In the genomic region with DNA sequence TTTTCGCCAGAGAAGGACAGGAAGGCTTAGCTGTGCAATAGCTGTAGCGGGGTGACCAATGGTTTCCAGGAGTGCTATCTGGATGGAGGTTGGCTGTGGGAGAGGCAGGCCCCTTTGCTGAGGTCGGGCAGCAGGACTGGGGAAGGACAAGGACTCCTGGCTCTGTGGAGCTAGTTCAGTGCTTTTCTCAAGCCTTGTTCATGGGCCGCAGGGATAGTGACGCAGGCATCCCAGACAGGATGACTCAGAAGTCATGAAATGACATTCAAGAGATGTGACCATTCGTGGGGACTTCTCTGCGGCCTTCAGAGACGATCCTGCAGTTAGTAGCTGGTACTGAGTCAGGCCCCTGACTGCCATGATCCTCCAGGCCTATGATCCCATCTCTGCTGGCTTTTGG, we compare ENCODE assay signal across 21 mouse cellular contexts. TPM values are rescaled to one million over a fixed set of nuclear protein-coding genes. Genes with fewer than 3 reads are reported as not detected.
DNase-seq lines count a peak whose midpoint lies in the region; ATAC-seq lines count a peak whose summit lies in the region.
"Had no signal": no experiment of that assay in that cellular context is flagged by ENCODE, and none has a peak within 500 bp of the region (broad histone marks: within the 10 kb centered on the region; RNA-seq: fewer than 3 reads in every experiment).

No protein-coding gene starts in this region.

- no peak for DNase-seq in forebrain, embryonic 14.5 days (ENCODE audit: low spot score)
- DNase-seq in hindbrain, embryonic 10.5 days (ENCODE audit: low spot score), result no peak
- peak; percentile 54 for DNase-seq in adrenal gland, postnatal 10 days
- DNase-seq in adrenal gland, postnatal 36 days, result peak; percentile 54 to 78
- no peak for DNase-seq in left cerebral cortex, postnatal 36 days (ENCODE audit: low spot score in 2 of 2)
- DNase-seq: cerebellum, adult 2 months; embryo, embryonic 11 days; gastrocnemius, postnatal 10 days; heart, postnatal 36 days; kidney, adult 2 months had no signal

- no peaks in the 10 kb centered on the region for H3K27me3 ChIP-seq in forebrain, embryonic 14.5 days (replicated peaks; ENCODE audit: control insufficient read depth, insufficient read depth, low read length)
- no peaks in the 10 kb centered on the region for H3K27me3 ChIP-seq in forebrain, embryonic 12.5 days
- no peaks in the 10 kb centered on the region for H3K27me3 ChIP-seq in hindbrain, embryonic 10.5 days (ENCODE audit: insufficient read depth, poor library complexity, severe bottlenecking)
- H3K27me3 ChIP-seq in hindbrain, embryonic 12.5 days, result no peaks in the 10 kb centered on the region
- H3K27me3 ChIP-seq: embryonic facial prominence, embryonic 15.5 days; heart, embryonic 13.5 days; kidney, embryonic 15.5 days had no signal

- intact Hi-C loops in left cerebral cortex, postnatal 36 days (cut with DNase I), result no loop called here

- H3K4me1 ChIP-seq in forebrain, embryonic 14.5 days (ENCODE audit: control insufficient read depth, insufficient read depth, low read length), result 0 out of 2 replicates have a peak, but pooled peaks cover 4% of the 10 kb centered on the region
- peaks cover 8% of the 10 kb centered on the region for H3K4me1 ChIP-seq in forebrain, embryonic 12.5 days
- peaks cover 26% of the 10 kb centered on the region; the same call in 1 of the 2 replicates for H3K4me1 ChIP-seq in hindbrain, embryonic 10.5 days (replicated peaks)
- H3K4me1 ChIP-seq in hindbrain, embryonic 12.5 days, result peaks cover 10% of the 10 kb centered on the region
- H3K4me1 ChIP-seq: embryonic facial prominence, embryonic 15.5 days; kidney, embryonic 15.5 days had no signal

- 81% methylated on average over 8 of the region's 8 CpGs for WGBS in forebrain, embryonic 14.5 days
- WGBS in forebrain, embryonic 12.5 days, result 85% methylated on average over 8 of the region's 8 CpGs
- 88% methylated on average over 8 of the region's 8 CpGs for WGBS in hindbrain, embryonic 10.5 days
- 88% methylated on average over 8 of the region's 8 CpGs for WGBS in hindbrain, embryonic 12.5 days

- H3K9ac ChIP-seq in forebrain, embryonic 14.5 days (ENCODE audit: low read length), result no peak overlapping the region
- no peak overlapping the region for H3K9ac ChIP-seq in forebrain, embryonic 12.5 days
- no peak overlapping the region for H3K9ac ChIP-seq in hindbrain, embryonic 12.5 days
- H3K9ac ChIP-seq: embryonic facial prominence, embryonic 15.5 days; heart, embryonic 13.5 days; hindbrain, embryonic 14.5 days; kidney, embryonic 15.5 days had no signal

- H3K4me3 ChIP-seq in forebrain, embryonic 14.5 days (ENCODE audit: low read depth, low read length), result no peak overlapping the region
- H3K4me3 ChIP-seq in forebrain, embryonic 12.5 days (replicated peaks), result no peak overlapping the region
- H3K4me3 ChIP-seq in hindbrain, embryonic 10.5 days, result no peak overlapping the region
- no peak overlapping the region for H3K4me3 ChIP-seq in hindbrain, embryonic 12.5 days
- H3K4me3 ChIP-seq: embryonic facial prominence, embryonic 15.5 days; erythroblast, embryonic 14.5 days; heart, embryonic 13.5 days; kidney, embryonic 15.5 days had no signal

- no peaks in the 10 kb centered on the region for H3K36me3 ChIP-seq in forebrain, embryonic 14.5 days (ENCODE audit: control insufficient read depth, insufficient read depth, low read length)
- no peaks in the 10 kb centered on the region for H3K36me3 ChIP-seq in forebrain, embryonic 12.5 days (replicated peaks)
- no peaks in the 10 kb centered on the region for H3K36me3 ChIP-seq in hindbrain, embryonic 10.5 days
- no peaks in the 10 kb centered on the region for H3K36me3 ChIP-seq in hindbrain, embryonic 12.5 days
- H3K36me3 ChIP-seq: embryonic facial prominence, embryonic 15.5 days; kidney, embryonic 15.5 days had no signal

- H3K27ac ChIP-seq in forebrain, embryonic 14.5 days (ENCODE audit: low read depth, low read length), result 0 out of 2 replicates have a peak overlapping the region, but pooled peaks have one; percentile 27
- H3K27ac ChIP-seq in forebrain, embryonic 12.5 days, result no peak overlapping the region
- peak overlapping the region; percentile 40; the same call in 1 of the 2 replicates for H3K27ac ChIP-seq in hindbrain, embryonic 10.5 days
- H3K27ac ChIP-seq in hindbrain, embryonic 12.5 days, result no peak overlapping the region
- H3K27ac ChIP-seq: embryonic facial prominence, embryonic 15.5 days; heart, embryonic 13.5 days; kidney, embryonic 15.5 days had no signal

- no peak overlapping the region for H3K4me2 ChIP-seq in forebrain, embryonic 14.5 days (ENCODE audit: low read length)
- no peak overlapping the region for H3K4me2 ChIP-seq in forebrain, embryonic 12.5 days
- no peak overlapping the region for H3K4me2 ChIP-seq in hindbrain, embryonic 12.5 days (replicated peaks)
- H3K4me2 ChIP-seq: embryonic facial prominence, embryonic 15.5 days; heart, embryonic 13.5 days; hindbrain, embryonic 14.5 days; kidney, embryonic 15.5 days had no signal

- ATAC-seq in forebrain, embryonic 14.5 days, result no peak
- no peak for ATAC-seq in forebrain, embryonic 12.5 days (ENCODE audit: low FRiP score)
- no peak for ATAC-seq in hindbrain, embryonic 12.5 days (ENCODE audit: low FRiP score)
- ATAC-seq: intestine, embryonic 16.5 days had no signal

- H3K9me3 ChIP-seq in forebrain, embryonic 14.5 days (replicated peaks; ENCODE audit: control insufficient read depth, low read length), result no peaks in the 10 kb centered on the region
- no peaks in the 10 kb centered on the region for H3K9me3 ChIP-seq in forebrain, embryonic 12.5 days
- H3K9me3 ChIP-seq in hindbrain, embryonic 10.5 days, result no peaks in the 10 kb centered on the region
- H3K9me3 ChIP-seq in hindbrain, embryonic 12.5 days (replicated peaks), result no peaks in the 10 kb centered on the region
- H3K9me3 ChIP-seq: embryonic facial prominence, embryonic 15.5 days; heart, embryonic 13.5 days; kidney, embryonic 15.5 days had no signal

RNA-seq across cellular contexts. Expression of a gene that starts 13.7 kb away (rescaled TPM):
- 2.7 and 3.2 TPM in 2 replicates for polyA plus RNA-seq in forebrain, embryonic 14.5 days (2014; fragmentation: Nextera tagmentation; extraction: Ambion mirVana)
- polyA plus RNA-seq in forebrain, embryonic 12.5 days (2016; fragmentation: Nextera tagmentation; extraction: Ambion mirVana), result 0.61 and 0.68 TPM in 2 replicates
- 0.30 and 0.52 TPM in 2 replicates for polyA plus RNA-seq in hindbrain, embryonic 10.5 days (2016; fragmentation: Nextera tagmentation; extraction: Ambion mirVana)
- polyA plus RNA-seq in hindbrain, embryonic 12.5 days (2016; fragmentation: Nextera tagmentation; extraction: Ambion mirVana), result 1.5 and 1.7 TPM in 2 replicates
- 10 to 100 TPM in 1 of 2 experiments, 1 to 10 TPM in 1; 9.3 to 12.1 TPM for total RNA-seq in adrenal gland, postnatal 10 days (2021)
- 10 to 100 TPM; 10.6 to 20.9 TPM for total RNA-seq in adrenal gland, postnatal 36 days (2021)
- total RNA-seq in left cerebral cortex, postnatal 36 days (2021), result 10 to 100 TPM; 21.7 to 29.2 TPM
- total RNA-seq: common myeloid progenitor, adult 5-6 weeks had no signal
- polyA plus RNA-seq: erythroblast, embryonic 14.5 days; forebrain, embryonic 11.5 days had no signal

RNA-seq across cellular contexts. Expression of a gene that starts 29.0 kb away (rescaled TPM):
- polyA plus RNA-seq in forebrain, embryonic 14.5 days (2014; fragmentation: Nextera tagmentation; extraction: Ambion mirVana), result 0.72 TPM in 1 of 2 replicates, not detected in the other
- polyA plus RNA-seq in forebrain, embryonic 12.5 days (2016; fragmentation: Nextera tagmentation; extraction: Ambion mirVana), result 0.57 and 0.70 TPM in 2 replicates
- polyA plus RNA-seq in hindbrain, embryonic 10.5 days (2016; fragmentation: Nextera tagmentation; extraction: Ambion mirVana), result 0.25 and 0.27 TPM in 2 replicates
- polyA plus RNA-seq in hindbrain, embryonic 12.5 days (2016; fragmentation: Nextera tagmentation; extraction: Ambion mirVana), result 0.43 and 0.68 TPM in 2 replicates
- total RNA-seq in adrenal gland, postnatal 10 days (2021), result 10 to 100 TPM; 41.3 to 90.3 TPM
- 1 to 10 TPM in 1 of 2 experiments, under 1 TPM in 1; 0.96 to 1.2 TPM for total RNA-seq in adrenal gland, postnatal 36 days (2021)
- total RNA-seq in left cerebral cortex, postnatal 36 days (2021), result 1 to 10 TPM in 1 of 2 experiments, under 1 TPM in 1; 0.35 to 1.6 TPM
- polyA plus RNA-seq: embryonic facial prominence, embryonic 11.5 days had no signal

RNA-seq across cellular contexts. Expression of a gene that starts 35.3 kb away (rescaled TPM):
- polyA plus RNA-seq in forebrain, embryonic 14.5 days (2014; fragmentation: Nextera tagmentation; extraction: Ambion mirVana), result 162 and 169 TPM in 2 replicates
- 94.7 and 96.2 TPM in 2 replicates for polyA plus RNA-seq in forebrain, embryonic 12.5 days (2016; fragmentation: Nextera tagmentation; extraction: Ambion mirVana)
- 89.7 and 98.6 TPM in 2 replicates for polyA plus RNA-seq in hindbrain, embryonic 10.5 days (2016; fragmentation: Nextera tagmentation; extraction: Ambion mirVana)
- polyA plus RNA-seq in hindbrain, embryonic 12.5 days (2016; fragmentation: Nextera tagmentation; extraction: Ambion mirVana), result 115 and 129 TPM in 2 replicates
- 10 to 100 TPM; 71.6 to 86.0 TPM for total RNA-seq in adrenal gland, postnatal 10 days (2021)
- 100 to 1,000 TPM; 110 to 120 TPM for total RNA-seq in adrenal gland, postnatal 36 days (2021)
- total RNA-seq in left cerebral cortex, postnatal 36 days (2021), result 100 to 1,000 TPM; 139 to 153 TPM

Comparison
In these comparisons a context has a peak if more than half of its experiments do, and no peak if none do; other contexts are left out.
1. H3K27ac ChIP-seq: peak in forebrain, embryonic 14.5 days (single experiment) and hindbrain, embryonic 10.5 days (single experiment); none in forebrain, embryonic 12.5 days (single experiment) and hindbrain, embryonic 12.5 days (single experiment).
2. DNase-seq: peak in adrenal gland, postnatal 10 days (single experiment) and adrenal gland, postnatal 36 days (2 of 2); none in forebrain, embryonic 14.5 days (single experiment), hindbrain, embryonic 10.5 days (single experiment) and left cerebral cortex, postnatal 36 days (0 of 2).